Mouse (Mus musculus) myocyte (in vitro differentiated cells): ENCODE data around the gene Myl10. TPM values are rescaled to one million over a fixed set of nuclear protein-coding genes. Genes with fewer than 3 reads are reported as not detected.
"Not testable (repeated sequence)": the region's sequence is repeated elsewhere in the genome, so short reads cannot be mapped to it uniquely, and the experiment has no call there.

Experiments
- H3K27me3 ChIP-seq: one replicate; pipeline ENCODE4 v1.6.1; 2011; ENCODE audit not compliant: control insufficient read depth, insufficient read depth, insufficient read length
- H3K36me3 ChIP-seq: one replicate; pipeline ENCODE4 v1.6.1; 2011; ENCODE audit not compliant: control insufficient read depth, insufficient read depth
- H3K4me2 ChIP-seq: one replicate; pipeline ENCODE4 v1.6.1; 2011; ENCODE audit warnings: low read depth, control low read depth
- H3K4me3 ChIP-seq: one replicate; pipeline ENCODE4 v1.5.1; 2011; ENCODE audit warnings: mild to moderate bottlenecking, control low read depth, moderate library complexity
- H3K79me2 ChIP-seq: one replicate; pipeline ENCODE4 v1.6.1; 2011; ENCODE audit not compliant: control insufficient read depth, insufficient read depth
- H3ac ChIP-seq: one replicate; pipeline ENCODE4 v1.6.1; 2011; ENCODE audit not compliant: control insufficient read depth, insufficient read length
- CEBPB ChIP-seq: IDR thresholded peaks from 2 replicates; pipeline ENCODE4 v1.6.1; 2011; ENCODE audit warnings: mild to moderate bottlenecking, moderate library complexity; ENCODE audit not compliant: poor library complexity, insufficient read depth, severe bottlenecking
- E2F4 ChIP-seq: IDR thresholded peaks from one replicate; pipeline ENCODE4 v1.6.1; 2011; ENCODE audit warnings: mild to moderate bottlenecking, control low read depth, moderate library complexity; ENCODE audit not compliant: insufficient read depth
- MAX ChIP-seq: IDR thresholded peaks from one replicate; pipeline ENCODE4 v1.6.1; 2011; ENCODE audit warnings: low read depth, mild to moderate bottlenecking, control low read depth
- MYOD1 ChIP-seq, 3 experiments: IDR thresholded peaks; one replicate each; pipeline ENCODE4 v1.6.1; 2011; ENCODE audit warnings: control low read depth in 2 of 3, low read depth in 2 of 3, mild to moderate bottlenecking in 2 of 3, moderate library complexity in 1 of 3; ENCODE audit not compliant: insufficient read length in 2 of 3, control insufficient read depth in 1 of 3
- MYOG ChIP-seq, 3 experiments: IDR thresholded peaks; one replicate each; pipeline ENCODE4 v1.6.1; 2011; ENCODE audit warnings: control low read depth in 2 of 3, low read depth in 2 of 3, mild to moderate bottlenecking in 2 of 3; ENCODE audit not compliant: insufficient read length in 2 of 3, control insufficient read depth in 1 of 3, insufficient read depth in 1 of 3
- POLR2A ChIP-seq: IDR thresholded peaks from one replicate; pipeline ENCODE4 v1.6.1; 2011; ENCODE audit warnings: low read depth, mild to moderate bottlenecking, control low read depth, moderate library complexity; ENCODE audit not compliant: insufficient read length
- POLR2AphosphoS2 ChIP-seq: IDR thresholded peaks from one replicate; pipeline ENCODE4 v1.6.1; 2011; ENCODE audit warnings: low read depth, control low read depth; ENCODE audit not compliant: insufficient read length
- REST ChIP-seq: IDR thresholded peaks from one replicate; pipeline ENCODE4 v1.6.1; 2011; ENCODE audit warnings: mild to moderate bottlenecking, control low read depth, moderate library complexity; ENCODE audit not compliant: insufficient read depth, insufficient read length
- SRF ChIP-seq: IDR thresholded peaks from one replicate; pipeline ENCODE4 v1.6.1; 2011; ENCODE audit warnings: low read depth; ENCODE audit not compliant: control insufficient read depth, insufficient read length
- TCF12 ChIP-seq: IDR thresholded peaks from one replicate; pipeline ENCODE4 v1.6.1; 2011; ENCODE audit warnings: mild to moderate bottlenecking, control low read depth; ENCODE audit not compliant: poor library complexity, insufficient read depth, severe bottlenecking
- TCF3 ChIP-seq: IDR thresholded peaks from one replicate; pipeline ENCODE4 v1.6.1; 2011; ENCODE audit warnings: low read depth, control low read depth; ENCODE audit not compliant: insufficient read length
- USF1 ChIP-seq: IDR thresholded peaks from one replicate; pipeline ENCODE4 v1.6.1; 2011; ENCODE audit warnings: low read depth, mild to moderate bottlenecking, control low read depth, moderate library complexity
- polyA plus RNA-seq: library from polyadenylated mRNA; unstranded; fragments of >200 nt; fragmentation: generic; extraction: Trizol; gene quantifications from one replicate; pipeline ENCODE4 v1.2.1, GENCODE M21; 2012; ENCODE audit warnings: missing spikeins

The Myl10 gene
- polyA plus RNA-seq, 1 experiment, result 0.37 TPM

DNA sequence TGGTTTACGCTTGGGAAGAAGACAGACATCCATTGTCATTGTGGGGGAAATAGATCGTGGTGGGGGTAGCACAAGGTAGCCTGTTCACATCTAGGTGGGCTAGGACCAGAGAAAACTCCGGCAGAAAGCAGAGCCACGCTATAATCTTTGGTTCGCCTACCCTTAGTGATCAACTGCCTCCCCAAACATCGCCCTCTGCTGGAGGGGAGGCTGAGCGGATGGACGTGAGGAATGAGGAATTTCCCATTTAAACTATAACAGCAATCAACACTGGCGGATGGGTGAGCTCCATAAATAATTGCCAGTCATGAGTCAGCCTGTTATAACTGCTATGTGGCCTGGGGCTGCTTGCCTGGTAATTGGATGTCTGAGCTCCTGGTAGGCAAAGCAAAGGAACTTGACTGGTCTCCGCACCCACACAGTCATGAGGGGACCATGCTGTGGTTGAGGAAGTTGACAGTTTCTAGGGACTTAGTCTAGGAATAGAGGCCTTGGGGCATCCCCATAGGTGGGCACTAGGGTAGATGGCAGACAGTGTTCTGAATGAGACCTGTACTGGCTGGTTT, 36.0 kb upstream of the Myl10 start:
- H3ac ChIP-seq, result no peak overlapping the region
- no peak for TF ChIP-seq TCF3
- TF ChIP-seq POLR2AphosphoS2, result no peak
- TF ChIP-seq CEBPB, result no peak
- TF ChIP-seq E2F4, result no peak
- no peak for TF ChIP-seq MYOD1 (IDR thresholded peaks at IDR 0.05; ENCODE audit: control insufficient read depth in 1 of 3, insufficient read length in 2 of 3, low read depth in 2 of 3)
- no peak for TF ChIP-seq SRF
- H3K4me3 ChIP-seq, result no peak overlapping the region

DNA sequence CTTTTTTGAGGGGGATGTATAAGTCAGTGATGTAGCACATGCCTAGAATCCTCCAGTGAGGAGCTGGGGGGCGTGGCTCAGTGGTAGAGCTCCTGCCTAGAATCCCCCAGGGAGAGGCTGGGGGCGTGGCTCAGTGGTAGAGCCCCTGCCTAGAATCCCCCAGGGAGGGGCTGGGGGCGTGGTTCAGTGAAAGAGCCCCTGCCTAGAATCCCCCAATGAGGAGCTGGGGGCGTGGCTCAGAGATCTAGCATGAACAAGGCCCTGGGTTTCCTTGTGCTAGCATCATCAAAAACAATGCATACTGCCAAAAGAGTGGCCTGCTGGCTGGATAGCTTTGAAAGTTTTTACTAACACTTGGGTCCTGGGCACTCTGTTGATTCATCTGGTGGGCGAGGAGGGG, 32.2 kb upstream of the Myl10 start:
- H3K4me2 ChIP-seq, H3K4me3 ChIP-seq, H3K79me2 ChIP-seq, H3ac ChIP-seq, H3K27me3 ChIP-seq, H3K36me3 ChIP-seq: not testable (repeated sequence)

More for the DNA sequence above, 36.0 kb upstream of the Myl10 start:
- H3K4me2 ChIP-seq, result no peak overlapping the region
- H3K36me3 ChIP-seq, result no peaks in the 10 kb centered on the region
- no peaks in the 10 kb centered on the region for H3K27me3 ChIP-seq
- no peaks in the 10 kb centered on the region for H3K79me2 ChIP-seq

DNA sequence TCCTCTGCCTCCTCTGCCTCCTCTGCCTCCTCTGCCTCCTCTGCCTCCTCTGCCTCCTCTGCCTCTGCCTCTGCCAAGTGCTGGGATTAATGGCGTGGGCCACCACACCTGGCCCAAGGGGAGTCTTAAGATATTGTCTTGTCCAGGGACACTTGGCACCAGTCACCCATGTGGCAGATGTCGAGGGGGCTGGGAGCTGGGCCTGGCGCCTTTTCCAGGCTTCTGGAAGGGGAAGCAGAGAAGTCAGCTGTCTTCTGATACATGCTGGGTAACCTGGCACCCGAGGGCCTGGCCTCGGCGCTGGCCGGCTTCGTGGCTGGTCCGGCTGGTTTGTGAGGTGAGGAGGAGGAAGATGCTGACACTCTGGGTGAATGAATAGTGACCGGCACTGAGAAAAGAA, 30.7 kb upstream of the Myl10 start:
- Histone ChIP-seq H3K79me2 (no peaks in the 10 kb centered on the region), H3ac (no peak overlapping the region), H3K4me3 (no peak overlapping the region), H3K36me3 (no peaks in the 10 kb centered on the region), H3K4me2 (no peak overlapping the region), H3K27me3 (no peaks in the 10 kb centered on the region)
- TF ChIP-seq POLR2A (no peak), SRF (no peak), TCF12 (no peak), MYOD1 (IDR thresholded peaks at IDR 0.05; ENCODE audit: control insufficient read depth in 1 of 3, insufficient read length in 2 of 3, low read depth in 2 of 3) (no peak), USF1 (no peak), MYOG (IDR thresholded peaks at IDR 0.05; ENCODE audit: control insufficient read depth in 1 of 3, insufficient read depth in 1 of 3, insufficient read length in 2 of 3, low read depth in 2 of 3) (no peak), POLR2AphosphoS2 (no peak)

DNA sequence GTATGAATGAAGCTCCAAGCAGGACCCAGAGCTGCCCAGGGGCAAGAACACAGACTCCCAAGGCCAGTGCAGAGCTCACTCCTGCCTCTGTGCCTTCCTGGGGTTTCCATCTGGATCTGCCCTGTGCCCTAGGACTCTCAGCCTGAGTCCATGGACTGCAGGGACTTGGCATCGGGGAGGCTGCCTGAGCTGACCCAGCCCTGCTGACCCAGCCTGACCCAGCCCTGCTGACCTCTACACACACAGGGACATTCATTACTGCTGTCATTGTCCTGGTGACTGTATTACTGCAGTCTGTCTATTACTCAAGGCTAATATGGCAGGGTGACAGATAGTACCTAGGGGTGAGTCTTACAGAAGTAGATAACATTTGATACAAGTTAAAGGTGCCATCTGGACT, 30.1 kb upstream of the Myl10 start:
- Histone ChIP-seq H3K36me3 (no peaks in the 10 kb centered on the region), H3K27me3 (no peaks in the 10 kb centered on the region), H3ac (no peak overlapping the region), H3K79me2 (no peaks in the 10 kb centered on the region), H3K4me2 (no peak overlapping the region), H3K4me3 (no peak overlapping the region)
- TF ChIP-seq MAX, result no peak
- TF ChIP-seq SRF, result no peak
- TF ChIP-seq POLR2AphosphoS2, result no peak
- TF ChIP-seq REST, result no peak
- no peak for TF ChIP-seq TCF12
- TF ChIP-seq POLR2A, result no peak
- TF ChIP-seq USF1, result no peak
- no peak for TF ChIP-seq CEBPB
- no peak for TF ChIP-seq E2F4
- TF ChIP-seq MYOG (IDR thresholded peaks at IDR 0.05; ENCODE audit: control insufficient read depth in 1 of 3, insufficient read depth in 1 of 3, insufficient read length in 2 of 3, low read depth in 2 of 3), result no peak
- TF ChIP-seq TCF3, result no peak
- no peak for TF ChIP-seq MYOD1 (IDR thresholded peaks at IDR 0.05; ENCODE audit: control insufficient read depth in 1 of 3, insufficient read length in 2 of 3, low read depth in 2 of 3)

DNA sequence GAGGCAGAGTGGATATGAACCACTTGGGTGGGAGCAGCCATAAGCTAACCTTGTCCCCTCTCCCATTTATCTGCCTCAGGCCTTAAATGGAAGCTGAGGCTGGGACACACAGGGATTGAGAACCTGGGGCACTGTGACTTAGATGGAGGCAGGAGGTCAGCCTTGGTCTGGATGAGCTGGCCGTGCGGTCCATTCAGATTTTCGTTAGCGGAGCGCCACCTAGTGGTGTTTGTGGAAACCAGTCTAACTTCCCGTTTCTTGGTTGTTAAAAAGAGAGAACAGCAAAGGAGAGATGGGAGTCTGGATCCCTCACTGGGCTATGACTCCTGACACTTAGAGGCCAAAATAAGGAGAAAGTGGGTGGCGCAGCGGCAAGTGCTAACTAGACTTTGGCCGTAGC, 28.4 kb upstream of the Myl10 start:
- Histone ChIP-seq H3ac (no peak overlapping the region), H3K4me3 (no peak overlapping the region), H3K36me3 (no peaks in the 10 kb centered on the region), H3K79me2 (no peaks in the 10 kb centered on the region), H3K27me3 (no peaks in the 10 kb centered on the region), H3K4me2 (no peak overlapping the region)
- TF ChIP-seq E2F4 (no peak), MAX (no peak), TCF3 (no peak), CEBPB (no peak), MYOD1 (IDR thresholded peaks at IDR 0.05; ENCODE audit: control insufficient read depth in 1 of 3, insufficient read length in 2 of 3, low read depth in 2 of 3) (no peak), TCF12 (no peak), SRF (no peak), USF1 (no peak), POLR2A (no peak), MYOG (IDR thresholded peaks at IDR 0.05; ENCODE audit: control insufficient read depth in 1 of 3, insufficient read depth in 1 of 3, insufficient read length in 2 of 3, low read depth in 2 of 3) (no peak), POLR2AphosphoS2 (no peak), REST (no peak)
